Mouse (Mus musculus): ENCODE results near the gene Hist1h4b. TPM values are rescaled to one million over a fixed set of nuclear protein-coding genes. Genes with fewer than 3 reads are reported as not detected.

Gene Hist1h4b
- polyA plus RNA-seq, 1 experiment from 2014 or later, result 2.5 TPM

GRCm38 (mm10) chr13:23724239-23724638, 32.6 kb upstream of the Hist1h4b start:
- Histone ChIP-seq H3K4me3 (ENCODE audit: low read depth, low read length) (no peak overlapping the region), H3K4me1 (ENCODE audit: control insufficient read depth, insufficient read depth, low read length) (no peaks in the 10 kb centered on the region), H3K27me3 (ENCODE audit: control insufficient read depth, insufficient read depth, low read length) (no peaks in the 10 kb centered on the region), H3K36me3 (ENCODE audit: control insufficient read depth, insufficient read depth, low read length) (no peaks in the 10 kb centered on the region), H3K9me3 (ENCODE audit: control insufficient read depth, low read depth, low read length) (no peaks in the 10 kb centered on the region), H3K27ac (ENCODE audit: low read length) (no peak overlapping the region), H3K4me2 (replicated peaks; ENCODE audit: low read depth, low read length) (no peak overlapping the region), H3K9ac (replicated peaks; ENCODE audit: low read depth, low read length) (no peak overlapping the region)
- ATAC-seq (ENCODE audit: insufficient number of reproducible peaks, insufficient read depth, low FRiP score, low read depth), result no peak
- 69% methylated on average over 4 of the region's 4 CpGs for WGBS

GRCm38 (mm10) chr13:23725213-23725612, 31.6 kb upstream of the Hist1h4b start:
- H3K9ac ChIP-seq (replicated peaks; ENCODE audit: low read depth, low read length), result no peak overlapping the region
- no peak for ATAC-seq (ENCODE audit: insufficient number of reproducible peaks, insufficient read depth, low FRiP score, low read depth)
- H3K9me3 ChIP-seq (ENCODE audit: control insufficient read depth, low read depth, low read length), result no peaks in the 10 kb centered on the region
- no peak overlapping the region for H3K4me2 ChIP-seq (replicated peaks; ENCODE audit: low read depth, low read length)
- H3K27ac ChIP-seq (ENCODE audit: low read length), result no peak overlapping the region
- WGBS, result 40% methylated on average over 1 of the region's 1 CpGs
- no peaks in the 10 kb centered on the region for H3K27me3 ChIP-seq (ENCODE audit: control insufficient read depth, insufficient read depth, low read length)
- no peak overlapping the region for H3K4me3 ChIP-seq (ENCODE audit: low read depth, low read length)
- H3K4me1 ChIP-seq (ENCODE audit: control insufficient read depth, insufficient read depth, low read length), result no peaks in the 10 kb centered on the region
- no peaks in the 10 kb centered on the region for H3K36me3 ChIP-seq (ENCODE audit: control insufficient read depth, insufficient read depth, low read length)

- Histone ChIP-seq H3K9me3 (ENCODE audit: control insufficient read depth, low read depth, low read length) (no peaks in the 10 kb centered on the region), H3K36me3 (ENCODE audit: control insufficient read depth, insufficient read depth, low read length) (no peaks in the 10 kb centered on the region), H3K9ac (replicated peaks; ENCODE audit: low read depth, low read length) (no peak overlapping the region), H3K27me3 (ENCODE audit: control insufficient read depth, insufficient read depth, low read length) (no peaks in the 10 kb centered on the region), H3K4me1 (ENCODE audit: control insufficient read depth, insufficient read depth, low read length) (no peaks in the 10 kb centered on the region), H3K4me3 (ENCODE audit: low read depth, low read length) (no peak overlapping the region), H3K4me2 (replicated peaks; ENCODE audit: low read depth, low read length) (no peak overlapping the region), H3K27ac (ENCODE audit: low read length) (no peak overlapping the region)
- WGBS, result 91% methylated on average over 18 of the region's 18 CpGs
- ATAC-seq (ENCODE audit: insufficient number of reproducible peaks, insufficient read depth, low FRiP score, low read depth), result no peak
Measured at GRCm38 (mm10) chr13:23728472-23729191, 28.2 kb upstream of the Hist1h4b start.

- no peaks in the 10 kb centered on the region for H3K9me3 ChIP-seq (ENCODE audit: control insufficient read depth, low read depth, low read length)
- no peak overlapping the region for H3K27ac ChIP-seq (ENCODE audit: low read length)
- H3K4me2 ChIP-seq (replicated peaks; ENCODE audit: low read depth, low read length), result no peak overlapping the region
- H3K36me3 ChIP-seq (ENCODE audit: control insufficient read depth, insufficient read depth, low read length), result no peaks in the 10 kb centered on the region
- no peaks in the 10 kb centered on the region for H3K4me1 ChIP-seq (ENCODE audit: control insufficient read depth, insufficient read depth, low read length)
- H3K9ac ChIP-seq (replicated peaks; ENCODE audit: low read depth, low read length), result no peak overlapping the region
- ATAC-seq (ENCODE audit: insufficient number of reproducible peaks, insufficient read depth, low FRiP score, low read depth), result no peak
- 90% methylated on average over 9 of the region's 9 CpGs for whole genome bisulfite sequencing
- no peaks in the 10 kb centered on the region for H3K27me3 ChIP-seq (ENCODE audit: control insufficient read depth, insufficient read depth, low read length)
- H3K4me3 ChIP-seq (ENCODE audit: low read depth, low read length), result no peak overlapping the region
Measured at GRCm38 (mm10) chr13:23729192-23729525, 27.7 kb upstream of the Hist1h4b start.

- WGBS, result 91% methylated on average over 5 of the region's 5 CpGs
- no peak overlapping the region for H3K9ac ChIP-seq (replicated peaks; ENCODE audit: low read depth, low read length)
Measured at GRCm38 (mm10) chr13:23729706-23730105, 27.1 kb upstream of the Hist1h4b start.

GRCm38 (mm10) chr13:23730479-23730878, 26.3 kb upstream of the Hist1h4b start:
- WGBS, result 20% methylated on average over 8 of the region's 8 CpGs

More at GRCm38 (mm10) chr13:23729706-23730105, 27.1 kb upstream of the Hist1h4b start:
- Histone ChIP-seq H3K4me1 (ENCODE audit: control insufficient read depth, insufficient read depth, low read length) (no peaks in the 10 kb centered on the region), H3K27me3 (ENCODE audit: control insufficient read depth, insufficient read depth, low read length) (no peaks in the 10 kb centered on the region), H3K27ac (ENCODE audit: low read length) (no peak overlapping the region), H3K9me3 (ENCODE audit: control insufficient read depth, low read depth, low read length) (no peaks in the 10 kb centered on the region), H3K4me3 (ENCODE audit: low read depth, low read length) (no peak overlapping the region), H3K4me2 (replicated peaks; ENCODE audit: low read depth, low read length) (no peak overlapping the region), H3K36me3 (ENCODE audit: control insufficient read depth, insufficient read depth, low read length) (no peaks in the 10 kb centered on the region)
- ATAC-seq (ENCODE audit: insufficient number of reproducible peaks, insufficient read depth, low FRiP score, low read depth), result no peak

GRCm38 (mm10) chr13:23732156-23732804, 24.5 kb upstream of the Hist1h4b start:
- Histone ChIP-seq H3K4me2 (replicated peaks; ENCODE audit: low read depth, low read length) (no peak overlapping the region), H3K27me3 (ENCODE audit: control insufficient read depth, insufficient read depth, low read length) (no peaks in the 10 kb centered on the region), H3K9ac (replicated peaks; ENCODE audit: low read depth, low read length) (no peak overlapping the region), H3K36me3 (ENCODE audit: control insufficient read depth, insufficient read depth, low read length) (no peaks in the 10 kb centered on the region), H3K27ac (ENCODE audit: low read length) (no peak overlapping the region), H3K9me3 (ENCODE audit: control insufficient read depth, low read depth, low read length) (no peaks in the 10 kb centered on the region), H3K4me3 (ENCODE audit: low read depth, low read length) (no peak overlapping the region), H3K4me1 (ENCODE audit: control insufficient read depth, insufficient read depth, low read length) (no peaks in the 10 kb centered on the region)
- ATAC-seq (ENCODE audit: insufficient number of reproducible peaks, insufficient read depth, low FRiP score, low read depth), result no peak
- WGBS, result 23% methylated on average over 8 of the region's 8 CpGs

More at GRCm38 (mm10) chr13:23730479-23730878, 26.3 kb upstream of the Hist1h4b start:
- Histone ChIP-seq H3K4me1 (ENCODE audit: control insufficient read depth, insufficient read depth, low read length) (no peaks in the 10 kb centered on the region), H3K27me3 (ENCODE audit: control insufficient read depth, insufficient read depth, low read length) (no peaks in the 10 kb centered on the region), H3K9ac (replicated peaks; ENCODE audit: low read depth, low read length) (no peak overlapping the region), H3K36me3 (ENCODE audit: control insufficient read depth, insufficient read depth, low read length) (no peaks in the 10 kb centered on the region), H3K4me2 (replicated peaks; ENCODE audit: low read depth, low read length) (no peak overlapping the region), H3K27ac (ENCODE audit: low read length) (no peak overlapping the region), H3K4me3 (ENCODE audit: low read depth, low read length) (no peak overlapping the region), H3K9me3 (ENCODE audit: control insufficient read depth, low read depth, low read length) (no peaks in the 10 kb centered on the region)
- peak; percentile 83 for ATAC-seq (ENCODE audit: insufficient number of reproducible peaks, insufficient read depth, low FRiP score, low read depth)

GRCm38 (mm10) chr13:23737091-23737490, 19.7 kb upstream of the Hist1h4b start:
- 89% methylated on average over 5 of the region's 5 CpGs for WGBS
- no peak overlapping the region for H3K4me3 ChIP-seq (ENCODE audit: low read depth, low read length)
- ATAC-seq (ENCODE audit: insufficient number of reproducible peaks, insufficient read depth, low FRiP score, low read depth), result no peak
- no peaks in the 10 kb centered on the region for H3K9me3 ChIP-seq (ENCODE audit: control insufficient read depth, low read depth, low read length)
- no peak overlapping the region for H3K9ac ChIP-seq (replicated peaks; ENCODE audit: low read depth, low read length)
- H3K36me3 ChIP-seq (ENCODE audit: control insufficient read depth, insufficient read depth, low read length), result no peaks in the 10 kb centered on the region
- no peaks in the 10 kb centered on the region for H3K27me3 ChIP-seq (ENCODE audit: control insufficient read depth, insufficient read depth, low read length)
- no peak overlapping the region for H3K4me2 ChIP-seq (replicated peaks; ENCODE audit: low read depth, low read length)
- peaks cover 17% of the 10 kb centered on the region; the same call in 1 of the 2 replicates for H3K4me1 ChIP-seq (ENCODE audit: control insufficient read depth, insufficient read depth, low read length)
- H3K27ac ChIP-seq (ENCODE audit: low read length), result no peak overlapping the region; the same call in 1 of the 2 replicates
